Mouse (Mus musculus): ENCODE measurements around the gene Gm26558.

GRCm38 (mm10) chr2:70669241-70669640 lies 7.3 kb upstream of the Gm26558 start:
- no peak for TF ChIP-seq CTCF (IDR thresholded peaks at IDR 0.05; ENCODE audit: control insufficient read depth, insufficient read depth, insufficient read length)
- no peak for TF ChIP-seq MYOD1 (IDR thresholded peaks at IDR 0.05; ENCODE audit: control insufficient read depth, insufficient read length, low read depth)
- no peak for TF ChIP-seq FOSL1 (IDR thresholded peaks at IDR 0.05; ENCODE audit: insufficient read depth, low read length, poor library complexity, severe bottlenecking)
- no peak for TF ChIP-seq USF1 (IDR thresholded peaks at IDR 0.05; ENCODE audit: low read depth)
- TF ChIP-seq MAX (IDR thresholded peaks at IDR 0.05): no peak
- TF ChIP-seq CEBPB (IDR thresholded peaks at IDR 0.05; ENCODE audit: low read depth): no peak
- no peak for TF ChIP-seq MYOG (IDR thresholded peaks at IDR 0.05; ENCODE audit: control insufficient read depth, extremely low read depth, insufficient read length)
